Mouse (Mus musculus) spleen, adult 2 months (tissue): ENCODE results near the gene Slc12a4. TPM values are rescaled to one million over a fixed set of nuclear protein-coding genes. Genes with fewer than 3 reads are reported as not detected.
"Not testable (repeated sequence)": the region's sequence is repeated elsewhere in the genome, so short reads cannot be mapped to it uniquely, and the experiment has no call there.

ENCODE experiments used
- DNase-seq, 2 experiments: peaks; one replicate each; pipeline versions ENCODE4 v3.0.0 to v3.0.0-alpha.2; 2012 to 2021; ENCODE audit warnings: low spot score in 2 of 2, low read depth in 1 of 2
- H3K27ac ChIP-seq: fragments of 200-500 bp; 2 replicates; pipeline ENCODE4 v1.5.1; 2012; ENCODE audit warnings: low read length, inconsistent platforms; ENCODE audit not compliant: insufficient read depth
- H3K27me3 ChIP-seq: fragments of 200-500 bp; 2 replicates; pipeline ENCODE4 v1.6.1; 2012; ENCODE audit warnings: mild to moderate bottlenecking, moderate library complexity, low read length, inconsistent platforms; ENCODE audit not compliant: control insufficient read depth, insufficient read depth
- H3K36me3 ChIP-seq: fragments of 200-500 bp; 2 replicates; pipeline ENCODE4 v1.6.1; 2012; ENCODE audit warnings: mild to moderate bottlenecking, low read length, inconsistent platforms; ENCODE audit not compliant: control insufficient read depth, insufficient read depth
- H3K4me1 ChIP-seq: fragments of 200-500 bp; 2 replicates; pipeline ENCODE4 v1.6.1; 2011; ENCODE audit warnings: inconsistent platforms; ENCODE audit not compliant: control insufficient read depth, insufficient read depth, insufficient read length
- H3K4me3 ChIP-seq: fragments of 200-500 bp; 2 replicates; pipeline ENCODE4 v1.5.1; 2011; ENCODE audit warnings: mild to moderate bottlenecking, inconsistent platforms; ENCODE audit not compliant: insufficient read depth, insufficient read length; ENCODE audit errors: extremely low read depth
- CTCF ChIP-seq: fragments of 200-500 bp; IDR thresholded peaks from 2 replicates; pipeline ENCODE4 v1.5.1; 2011; ENCODE audit warnings: mild to moderate bottlenecking, inconsistent platforms; ENCODE audit not compliant: insufficient read depth, insufficient read length, insufficient replicate concordance; ENCODE audit errors: extremely low read depth
- POLR2A ChIP-seq: fragments of 200-500 bp; IDR thresholded peaks from 2 replicates; pipeline ENCODE4 v1.6.1; 2011; ENCODE audit warnings: low read depth, low read length, inconsistent platforms
- WGBS: fragments of 180-500 bp; shearing (Covaris S2); methylation state at CpG from one replicate; pipeline ENCODE4 v1.1.7; 2018; 5-methylcytosine and 5-hydroxymethylcytosine counted together
- polyA plus RNA-seq: library from polyadenylated mRNA; depleted of rRNA; stranded (reverse); fragments of >200 nt; gene quantifications from 2 replicates; pipeline ENCODE4 v1.2.3, GENCODE M21; 2012; rRNA removed

The Slc12a4 gene
- polyA plus RNA-seq = 25.1 and 29.5 TPM in 2 replicates

- no peaks in the 10 kb centered on the region for H3K36me3 ChIP-seq
- DNase-seq = peak; percentile 41 to 70
- H3K4me1 ChIP-seq = peaks cover 6% of the 10 kb centered on the region; the same call in 1 of the 2 replicates
- no peaks in the 10 kb centered on the region for H3K27me3 ChIP-seq
- peak within 1 kb of the TSS; percentile 52; the same call in 1 of the 2 replicates for H3K27ac ChIP-seq
- peak within 1 kb of the TSS; percentile 78 for H3K4me3 ChIP-seq
- TF ChIP-seq CTCF = no peak
- peak; percentile 39; the same call in 1 of the 2 replicates for TF ChIP-seq POLR2A
- WGBS = 2% methylated on average over 42 of the region's 47 CpGs
These were observed at the start of gene Slc12a4 for GRCm38 (mm10) chr8:105965905-105966341. Gene Slc12a4 (minus strand): TSS chr8:105966097.

GRCm38 (mm10) chr8:106012203-106012602 lies 46.3 kb upstream of the Slc12a4 start:
- DNase-seq, H3K4me3 ChIP-seq, H3K27ac ChIP-seq, H3K36me3 ChIP-seq, H3K4me1 ChIP-seq, H3K27me3 ChIP-seq: not testable (repeated sequence)
- WGBS = 79% methylated on average over 8 of the region's 8 CpGs

- no peak for TF ChIP-seq POLR2A
- no peak for TF ChIP-seq CTCF
- Histone ChIP-seq H3K27me3 (no peaks in the 10 kb centered on the region), H3K36me3 (no peaks in the 10 kb centered on the region), H3K4me1 (peaks cover 4% of the 10 kb centered on the region; the same call in 1 of the 2 replicates), H3K4me3 (peak within 1 kb of the TSS; percentile 87), H3K27ac (peak within 1 kb of the TSS; percentile 50)
- no peak for DNase-seq
- WGBS = 2% methylated on average over 6 of the region's 6 CpGs
These were observed 45.7 kb upstream of the Slc12a4 start, which contains the start of gene Ddx28 for GRCm38 (mm10) chr8:106011643-106011986. Gene Ddx28 (minus strand): TSS chr8:106011882.

- H3K4me1 ChIP-seq = peaks cover 4% of the 10 kb centered on the region; the same call in 1 of the 2 replicates
- peak; percentile 67 to 87 for DNase-seq
- TF ChIP-seq POLR2A (peak; percentile 58; the same call in 1 of the 2 replicates), CTCF (no peak)
- H3K27me3 ChIP-seq = no peaks in the 10 kb centered on the region
- H3K4me3 ChIP-seq = peak overlapping the region; percentile 87
- WGBS = under 1% methylated on average over 74 of the region's 74 CpGs
- H3K27ac ChIP-seq = peak overlapping the region; percentile 50
- H3K36me3 ChIP-seq = no peaks in the 10 kb centered on the region
These were observed 45.1 kb upstream of the Slc12a4 start for GRCm38 (mm10) chr8:106010748-106011642.

- WGBS = 69% methylated on average over 3 of the region's 3 CpGs
- not testable (repeated sequence) for DNase-seq, H3K27ac ChIP-seq, H3K36me3 ChIP-seq, H3K4me3 ChIP-seq, H3K27me3 ChIP-seq, H3K4me1 ChIP-seq
These were observed 42.0 kb upstream of the Slc12a4 start for GRCm38 (mm10) chr8:106007891-106008290.

GRCm38 (mm10) chr8:106007135-106007534 lies 41.2 kb upstream of the Slc12a4 start:
- DNase-seq = no peak
- no peak overlapping the region for H3K27ac ChIP-seq
- H3K4me3 ChIP-seq = no peak overlapping the region
- WGBS = 58% methylated on average over 3 of the region's 3 CpGs
- TF ChIP-seq CTCF = no peak
- no peak for TF ChIP-seq POLR2A
- peaks cover 4% of the 10 kb centered on the region; the same call in 1 of the 2 replicates for H3K4me1 ChIP-seq
- no peaks in the 10 kb centered on the region for H3K36me3 ChIP-seq
- no peaks in the 10 kb centered on the region for H3K27me3 ChIP-seq

GRCm38 (mm10) chr8:106006413-106006812 lies 40.5 kb upstream of the Slc12a4 start:
- Histone ChIP-seq H3K4me3 (no peak overlapping the region), H3K36me3 (no peaks in the 10 kb centered on the region), H3K4me1 (peaks cover 4% of the 10 kb centered on the region; the same call in 1 of the 2 replicates), H3K27me3 (no peaks in the 10 kb centered on the region), H3K27ac (no peak overlapping the region)
- TF ChIP-seq POLR2A = no peak
- TF ChIP-seq CTCF = no peak
- no peak for DNase-seq
- WGBS = 85% methylated on average over 4 of the region's 4 CpGs
